Mouse (Mus musculus): ENCODE results near the gene 9430015G10Rik. TPM values are rescaled to one million over a fixed set of nuclear protein-coding genes. Genes with fewer than 3 reads are reported as not detected.

Gene 9430015G10Rik
- total and polyA plus RNA-seq, 2 experiments from 2014 or later = 21.0 to 32.8 TPM

- DNase-seq (ENCODE audit: low spot score) (no peak), ATAC-seq (no peak)
- Histone ChIP-seq H3K4me2 (ENCODE audit: low read depth, low read length) (no peak overlapping the region), H3K36me3 (ENCODE audit: insufficient read depth, low read length) (no peaks in the 10 kb centered on the region), H3K9me3 (ENCODE audit: low read length) (no peaks in the 10 kb centered on the region), H3K4me1 (ENCODE audit: insufficient read depth, low read length) (no peaks in the 10 kb centered on the region), H3K27ac (no peak overlapping the region), H3K27me3 (ENCODE audit: insufficient read depth, low read length) (no peaks in the 10 kb centered on the region), H3K9ac (replicated peaks; ENCODE audit: low read length) (no peak overlapping the region), H3K4me3 (ENCODE audit: low read length) (no peak overlapping the region)
- no peak for TF ChIP-seq CTCF (IDR thresholded peaks at IDR 0.05; ENCODE audit: low read depth)
- WGBS = 47% methylated on average over 6 of the region's 6 CpGs
Measured at GRCm38 (mm10) chr4:156070276-156070675, 39.5 kb upstream of the 9430015G10Rik start.

- WGBS = 55% methylated on average over 2 of the region's 2 CpGs
- Histone ChIP-seq H3K27me3 (ENCODE audit: insufficient read depth, low read length) (no peaks in the 10 kb centered on the region), H3K9ac (replicated peaks; ENCODE audit: low read length) (no peak overlapping the region), H3K4me2 (ENCODE audit: low read depth, low read length) (no peak overlapping the region), H3K27ac (no peak overlapping the region), H3K4me3 (ENCODE audit: low read length) (no peak overlapping the region), H3K4me1 (ENCODE audit: insufficient read depth, low read length) (no peaks in the 10 kb centered on the region), H3K9me3 (ENCODE audit: low read length) (no peaks in the 10 kb centered on the region), H3K36me3 (ENCODE audit: insufficient read depth, low read length) (no peaks in the 10 kb centered on the region)
- no peak for DNase-seq (ENCODE audit: low spot score)
- no peak for TF ChIP-seq CTCF (IDR thresholded peaks at IDR 0.05; ENCODE audit: low read depth)
- no peak for ATAC-seq
Measured at GRCm38 (mm10) chr4:156070716-156071115, 39.1 kb upstream of the 9430015G10Rik start.

GRCm38 (mm10) chr4:156076911-156077382 lies 32.8 kb upstream of the 9430015G10Rik start:
- WGBS = 9% methylated on average over 8 of the region's 8 CpGs
- Histone ChIP-seq H3K9me3 (ENCODE audit: low read length) (no peaks in the 10 kb centered on the region), H3K9ac (replicated peaks; ENCODE audit: low read length) (no peak overlapping the region), H3K4me2 (ENCODE audit: low read depth, low read length) (peak overlapping the region; percentile 60), H3K4me3 (ENCODE audit: low read length) (peak overlapping the region; percentile 33), H3K27me3 (ENCODE audit: insufficient read depth, low read length) (0 out of 2 replicates have a peak, but pooled peaks cover 7% of the 10 kb centered on the region), H3K4me1 (ENCODE audit: insufficient read depth, low read length) (peaks cover 6% of the 10 kb centered on the region; the same call in 1 of the 2 replicates), H3K27ac (no peak overlapping the region), H3K36me3 (ENCODE audit: insufficient read depth, low read length) (no peaks in the 10 kb centered on the region)
- ATAC-seq (0 out of 2 replicates have a peak, but pooled peaks have one; percentile 21), DNase-seq (ENCODE audit: low spot score) (no peak)
- TF ChIP-seq CTCF (IDR thresholded peaks at IDR 0.05; ENCODE audit: low read depth) = peak; percentile 17; the same call in 1 of the 2 replicates

- no peaks in the 10 kb centered on the region for H3K9me3 ChIP-seq (ENCODE audit: low read length)
- H3K27ac ChIP-seq = no peak overlapping the region
- under 1% methylated on average over 58 of the region's 58 CpGs for WGBS
- ATAC-seq (peak; percentile 29; the same call in 1 of the 2 replicates), DNase-seq (ENCODE audit: low spot score) (no peak)
- no peak overlapping the region for H3K9ac ChIP-seq (replicated peaks; ENCODE audit: low read length)
- H3K4me2 ChIP-seq (ENCODE audit: low read depth, low read length) = peak overlapping the region; percentile 60
- peak; percentile 27; the same call in 1 of the 2 replicates for TF ChIP-seq CTCF (IDR thresholded peaks at IDR 0.05; ENCODE audit: low read depth)
- H3K4me1 ChIP-seq (ENCODE audit: insufficient read depth, low read length) = peaks cover 6% of the 10 kb centered on the region; the same call in 1 of the 2 replicates
- H3K4me3 ChIP-seq (ENCODE audit: low read length) = peak overlapping the region; percentile 33
- H3K27me3 ChIP-seq (ENCODE audit: insufficient read depth, low read length) = 0 out of 2 replicates have a peak, but pooled peaks cover 7% of the 10 kb centered on the region
- H3K36me3 ChIP-seq (ENCODE audit: insufficient read depth, low read length) = no peaks in the 10 kb centered on the region
Measured at GRCm38 (mm10) chr4:156077499-156078301, 32.1 kb upstream of the 9430015G10Rik start.

- H3K4me2 ChIP-seq (ENCODE audit: low read depth, low read length) = no peak overlapping the region
- no peak for DNase-seq (ENCODE audit: low spot score)
- ATAC-seq = no peak
- H3K4me1 ChIP-seq (ENCODE audit: insufficient read depth, low read length) = no peaks in the 10 kb centered on the region; the same call in 1 of the 2 replicates
- H3K27me3 ChIP-seq (ENCODE audit: insufficient read depth, low read length) = 0 out of 2 replicates have a peak, but pooled peaks cover 4% of the 10 kb centered on the region
- H3K27ac ChIP-seq = no peak overlapping the region
- 73% methylated on average over 4 of the region's 4 CpGs for WGBS
- H3K9ac ChIP-seq (replicated peaks; ENCODE audit: low read length) = no peak overlapping the region
- no peak for TF ChIP-seq CTCF (IDR thresholded peaks at IDR 0.05; ENCODE audit: low read depth)
- no peaks in the 10 kb centered on the region for H3K9me3 ChIP-seq (ENCODE audit: low read length)
- H3K4me3 ChIP-seq (ENCODE audit: low read length) = no peak overlapping the region
- H3K36me3 ChIP-seq (ENCODE audit: insufficient read depth, low read length) = no peaks in the 10 kb centered on the region
Measured at GRCm38 (mm10) chr4:156082621-156083234, 27.1 kb upstream of the 9430015G10Rik start.

GRCm38 (mm10) chr4:156083348-156083747 lies 26.4 kb upstream of the 9430015G10Rik start:
- WGBS = 76% methylated on average over 5 of the region's 5 CpGs
- no peak overlapping the region for H3K4me3 ChIP-seq (ENCODE audit: low read length)
- H3K4me2 ChIP-seq (ENCODE audit: low read depth, low read length) = no peak overlapping the region
- no peaks in the 10 kb centered on the region for H3K27me3 ChIP-seq (ENCODE audit: insufficient read depth, low read length)
- no peak overlapping the region for H3K27ac ChIP-seq
- ATAC-seq (no peak), DNase-seq (ENCODE audit: low spot score) (no peak)
- no peaks in the 10 kb centered on the region for H3K36me3 ChIP-seq (ENCODE audit: insufficient read depth, low read length)
- no peaks in the 10 kb centered on the region for H3K4me1 ChIP-seq (ENCODE audit: insufficient read depth, low read length)
- no peak overlapping the region for H3K9ac ChIP-seq (replicated peaks; ENCODE audit: low read length)
- TF ChIP-seq CTCF (IDR thresholded peaks at IDR 0.05; ENCODE audit: low read depth) = no peak
- no peaks in the 10 kb centered on the region for H3K9me3 ChIP-seq (ENCODE audit: low read length)
